Mouse (Mus musculus): ENCODE measurements around the gene Pik3r1. TPM values are rescaled to one million over a fixed set of nuclear protein-coding genes. Genes with fewer than 3 reads are reported as not detected.
A peak's percentile ranks its signal among the peaks of the same experiment; 100 is the strongest.

Gene Pik3r1
- total RNA-seq, 2 experiments from 2014 or later, result 102 to 142 TPM

DNA sequence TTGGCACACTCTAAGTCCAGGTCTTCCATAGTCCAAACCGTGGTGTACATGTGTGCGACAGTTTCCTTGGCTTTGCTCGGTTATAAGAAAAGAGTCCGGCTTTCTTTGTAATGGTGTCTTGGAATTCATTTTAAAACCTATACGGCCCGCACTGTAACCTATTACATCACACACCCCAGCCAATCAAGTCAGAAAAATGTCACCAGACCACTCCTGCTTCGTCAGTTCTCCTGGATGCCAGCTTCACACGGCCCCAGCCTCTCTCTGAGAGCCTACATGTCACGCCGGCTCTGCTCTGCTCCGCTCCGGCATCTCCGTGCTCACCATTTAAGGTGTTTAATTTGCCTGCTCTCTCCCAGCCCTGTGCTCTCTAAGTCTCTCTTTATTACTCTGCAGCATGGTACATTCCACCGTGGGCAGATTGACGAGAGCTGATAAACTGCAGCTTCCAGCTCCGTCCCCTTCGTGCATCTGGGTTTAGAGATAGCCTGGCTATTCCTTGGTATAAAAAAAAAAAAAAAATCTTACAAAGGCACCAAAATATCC lies 75.7 kb downstream of the Pik3r1 start:
- intact Hi-C loops (cut with DNase I), result no loop called here
- DNase-seq, result peak in 1 of 2 experiments; percentile 14

DNA sequence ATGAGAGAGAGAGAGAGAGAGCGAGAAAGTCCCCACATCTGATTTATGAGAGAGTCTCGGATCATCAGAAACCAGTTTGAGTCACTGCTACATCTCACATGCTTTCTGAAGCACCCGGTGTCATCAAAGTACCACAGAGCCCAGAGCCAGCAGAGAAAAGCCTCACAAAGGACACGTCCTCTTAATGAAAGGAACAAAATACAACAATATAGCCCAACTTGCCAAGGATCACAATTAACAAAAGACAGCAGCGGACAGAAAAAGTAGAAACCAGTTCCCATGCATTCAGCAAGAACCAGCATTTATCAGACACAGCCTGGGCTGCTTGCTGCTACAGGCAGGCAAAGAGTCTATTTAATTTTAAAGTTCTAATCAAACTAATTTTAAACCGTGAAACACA lies 76.3 kb downstream of the Pik3r1 start:
- intact Hi-C loops (cut with DNase I), result no loop called here
- DNase-seq, result no peak

DNA sequence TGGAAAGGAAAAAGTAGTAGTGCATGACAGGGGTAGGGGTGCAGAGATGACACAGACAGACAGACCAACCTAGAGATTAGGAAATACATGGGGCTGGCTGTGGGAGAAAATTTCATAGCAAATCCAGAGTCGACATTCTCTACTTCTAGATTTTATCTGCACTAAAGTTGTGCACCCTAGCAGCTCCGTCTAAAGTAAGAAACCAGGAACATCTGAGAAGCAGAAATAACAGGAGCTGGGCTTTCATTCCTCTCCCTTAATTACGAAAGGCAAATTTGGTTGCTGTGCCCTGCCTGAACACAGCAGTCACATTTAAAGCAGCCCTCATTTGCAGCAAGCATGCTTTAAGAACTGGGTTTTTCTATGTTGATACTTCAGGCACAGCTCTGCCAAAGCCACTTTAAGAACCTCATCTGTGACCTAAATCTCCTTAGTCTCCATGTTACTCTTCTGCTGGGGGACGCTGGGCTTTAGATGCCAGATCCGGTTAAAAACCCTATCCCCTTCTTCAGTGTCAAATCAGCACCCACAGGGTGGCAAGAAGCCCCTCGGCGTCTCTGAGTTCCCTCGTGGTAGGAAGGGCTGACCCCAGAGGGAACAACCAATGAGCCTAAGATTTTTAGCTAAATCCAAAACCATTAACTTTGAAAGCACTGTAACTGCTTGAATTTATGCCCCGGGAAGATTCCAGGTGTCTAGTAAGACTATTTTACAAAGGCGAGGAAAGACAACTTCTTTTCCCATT lies 76.9 kb downstream of the Pik3r1 start:
- intact Hi-C loops (cut with DNase I), result no loop called here
- DNase-seq, result peak in 1 of 2 experiments; percentile 6

DNA sequence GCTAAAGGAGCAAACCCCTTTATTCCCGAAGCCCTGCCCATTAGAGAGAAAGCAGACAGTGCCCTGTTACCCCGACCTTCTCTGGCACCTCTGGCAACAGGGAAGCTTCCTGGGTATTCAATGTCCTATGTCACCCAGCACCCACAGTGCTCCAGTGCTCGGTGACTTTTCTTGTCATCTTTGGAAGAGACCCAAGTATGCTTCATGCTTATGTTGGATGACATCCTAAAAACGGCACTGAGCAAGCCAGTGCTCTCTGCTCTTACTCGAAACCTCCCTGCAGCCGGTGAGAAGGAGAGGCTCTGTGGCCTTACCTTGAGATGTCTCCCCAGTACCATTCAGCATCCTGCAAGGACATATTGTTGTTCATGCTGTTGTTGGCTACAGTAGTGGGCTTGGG lies 77.8 kb downstream of the Pik3r1 start:
- DNase-seq, result peak; percentile 20 to 26
- intact Hi-C loops (cut with DNase I), result no loop called here

DNA sequence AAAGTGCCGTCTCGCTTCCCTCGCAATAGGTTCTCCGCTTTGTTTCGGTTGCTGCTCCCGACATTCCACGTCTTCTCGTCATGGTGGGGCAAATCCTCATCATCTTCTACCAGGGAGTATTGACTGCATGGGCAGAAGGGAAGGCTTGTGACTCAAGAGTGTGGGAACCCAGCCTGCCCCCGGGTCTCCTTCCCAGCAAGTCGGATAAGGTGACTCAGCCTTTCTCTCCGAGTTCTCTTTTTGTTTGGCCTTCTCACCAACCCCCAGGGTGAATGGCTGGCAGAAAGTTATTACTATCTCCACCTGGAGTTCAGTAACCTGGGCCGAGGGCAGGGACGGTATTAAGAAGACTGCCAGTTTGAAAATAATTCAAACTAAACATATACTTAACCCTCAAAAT lies 81.8 kb downstream of the Pik3r1 start:
- no peak for DNase-seq
- intact Hi-C loops (cut with DNase I), result no loop called here

DNA sequence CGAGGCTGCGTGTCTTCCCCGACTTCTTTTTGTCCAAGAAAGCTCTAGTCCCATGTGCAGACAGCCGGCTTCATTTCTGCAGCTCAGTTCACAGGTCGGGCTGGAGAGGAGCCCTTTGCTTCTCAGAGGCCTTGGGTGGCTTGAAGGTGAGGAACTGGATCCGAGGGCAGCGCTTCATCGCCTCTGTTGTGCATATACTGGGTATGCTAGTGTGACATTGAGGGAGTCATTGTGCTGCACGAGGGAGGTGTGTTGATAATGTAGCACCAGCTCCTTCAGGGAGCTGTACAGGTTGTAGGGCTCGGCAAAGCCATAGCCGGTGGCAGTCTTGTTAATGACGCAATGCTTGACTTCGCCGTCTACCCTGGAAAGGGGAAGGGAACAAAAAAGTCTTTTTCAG lies 83.3 kb downstream of the Pik3r1 start:
- intact Hi-C loops (cut with DNase I), result no loop called here
- no peak for DNase-seq

DNA sequence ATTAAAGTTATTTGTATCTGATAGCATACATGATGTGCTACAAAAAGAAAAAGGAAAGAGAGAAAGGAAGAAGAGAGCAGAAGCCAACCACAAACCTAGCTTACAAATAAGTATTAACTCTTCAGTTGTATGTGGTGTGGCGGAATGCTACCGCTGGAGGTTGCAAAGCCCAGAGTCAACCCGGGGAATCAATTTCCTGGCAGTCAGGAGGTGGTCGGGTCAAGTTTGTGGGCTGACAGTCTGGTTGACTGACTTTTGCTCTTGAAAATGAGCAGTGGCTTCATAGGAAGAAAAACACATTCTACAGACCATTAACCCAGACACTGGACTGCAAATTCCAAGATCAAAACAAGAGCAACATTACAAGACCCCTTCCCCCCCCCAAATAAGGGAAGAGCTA lies 85.6 kb downstream of the Pik3r1 start:
- DNase-seq, result no peak
- intact Hi-C loops (cut with DNase I), result no loop called here

DNA sequence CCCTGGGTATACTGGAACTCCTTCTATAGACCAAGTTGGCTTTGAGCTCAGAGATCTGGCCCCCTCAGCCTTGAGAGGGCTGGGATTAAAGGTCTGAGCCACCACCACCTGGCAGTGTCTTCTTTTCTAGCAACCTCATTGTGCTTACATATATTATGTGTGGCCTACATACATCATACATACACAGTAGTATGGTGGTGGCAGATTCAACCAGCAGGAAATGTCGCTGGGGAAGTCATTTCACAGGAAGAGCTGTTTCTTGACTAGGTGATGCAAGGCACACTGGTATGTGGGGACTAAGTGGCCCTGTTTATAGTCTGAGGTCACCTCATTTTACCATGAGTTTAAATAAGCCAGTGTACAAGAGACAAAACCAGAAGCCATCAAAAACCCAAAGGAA lies 87.9 kb downstream of the Pik3r1 start:
- intact Hi-C loops (cut with DNase I), result no loop called here
- no peak for DNase-seq

DNA sequence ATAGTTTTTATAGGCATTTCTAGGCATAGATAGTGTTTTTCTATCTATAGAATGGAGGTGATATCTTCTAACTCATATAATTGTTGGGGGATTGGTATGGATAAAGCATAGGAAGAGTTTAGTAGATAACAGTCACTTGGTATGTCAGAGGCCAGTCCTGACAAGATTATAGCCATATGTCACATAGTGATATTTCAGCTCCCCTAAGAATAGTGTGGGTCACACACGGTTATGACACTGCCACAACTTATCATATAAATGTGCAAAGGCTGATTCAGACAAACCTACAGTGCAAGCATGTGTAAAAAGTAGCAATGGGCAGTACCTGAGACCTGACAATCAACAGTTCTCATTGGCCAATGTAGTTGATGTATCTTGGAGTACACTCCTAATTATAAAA lies 89.0 kb downstream of the Pik3r1 start:
- no peak for DNase-seq
- intact Hi-C loops (cut with DNase I), result no loop called here

DNA sequence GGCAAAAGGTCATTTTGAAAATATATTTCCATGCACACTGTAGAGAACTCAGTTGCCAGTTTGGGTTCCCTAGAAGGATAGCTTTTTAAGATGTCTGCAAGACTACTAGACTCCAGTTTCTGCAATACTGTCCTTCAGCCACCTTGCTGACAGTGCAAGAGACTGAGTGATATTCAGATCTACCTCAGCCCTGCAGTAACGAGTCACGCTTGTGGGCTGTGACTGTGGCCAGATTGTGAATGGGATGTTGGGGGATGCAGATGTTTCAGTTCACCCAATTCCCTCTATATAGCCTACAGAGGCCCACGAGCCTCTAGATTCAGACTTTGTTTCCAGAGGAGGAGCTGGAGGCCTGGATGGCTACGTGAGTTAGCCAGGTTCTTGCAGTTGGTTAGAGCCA lies 90.0 kb downstream of the Pik3r1 start:
- no peak for DNase-seq
- intact Hi-C loops (cut with DNase I), result no loop called here

DNA sequence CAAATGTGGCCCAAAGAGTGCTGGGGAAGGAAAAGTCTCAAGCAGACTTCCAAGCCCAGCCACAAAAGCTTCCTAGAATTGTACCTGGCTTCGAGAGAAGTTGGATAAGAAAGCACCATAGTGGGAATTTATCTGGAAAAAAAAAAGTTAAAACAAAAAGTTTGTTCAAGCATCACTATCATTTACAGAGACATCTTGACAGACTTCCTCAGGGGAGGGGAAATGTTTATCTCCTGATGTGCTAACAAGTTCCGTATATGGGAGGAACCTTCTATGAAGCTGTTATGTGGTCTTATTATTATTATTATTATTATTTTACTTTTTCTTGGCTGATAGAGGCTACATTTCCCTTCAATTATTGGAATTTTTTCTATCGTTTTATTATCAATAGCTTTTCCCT lies 94.1 kb downstream of the Pik3r1 start:
- intact Hi-C loops (cut with DNase I), result no loop called here
- DNase-seq, result no peak

DNA sequence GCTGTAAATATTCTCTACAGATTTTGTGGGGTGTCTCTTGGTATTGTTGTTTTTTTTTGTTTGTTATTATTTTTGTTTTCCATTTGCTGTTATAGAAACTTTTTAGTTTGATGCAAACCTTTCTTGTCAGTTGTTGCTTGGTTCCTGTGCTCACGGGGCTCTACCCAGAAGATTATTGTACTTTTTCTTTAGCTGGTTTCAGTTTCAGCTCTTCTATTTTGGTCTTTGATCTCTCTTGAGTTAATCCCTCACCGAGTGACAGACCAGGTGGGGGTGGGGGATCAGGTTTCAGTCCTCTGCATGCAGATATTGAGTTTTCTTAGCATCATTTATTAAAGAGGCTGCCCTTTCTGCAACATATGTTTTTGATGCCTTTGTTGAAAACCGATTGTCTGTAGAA lies 99.2 kb downstream of the Pik3r1 start:
- intact Hi-C loops (cut with DNase I), result no loop called here
- DNase-seq, result no peak

DNA sequence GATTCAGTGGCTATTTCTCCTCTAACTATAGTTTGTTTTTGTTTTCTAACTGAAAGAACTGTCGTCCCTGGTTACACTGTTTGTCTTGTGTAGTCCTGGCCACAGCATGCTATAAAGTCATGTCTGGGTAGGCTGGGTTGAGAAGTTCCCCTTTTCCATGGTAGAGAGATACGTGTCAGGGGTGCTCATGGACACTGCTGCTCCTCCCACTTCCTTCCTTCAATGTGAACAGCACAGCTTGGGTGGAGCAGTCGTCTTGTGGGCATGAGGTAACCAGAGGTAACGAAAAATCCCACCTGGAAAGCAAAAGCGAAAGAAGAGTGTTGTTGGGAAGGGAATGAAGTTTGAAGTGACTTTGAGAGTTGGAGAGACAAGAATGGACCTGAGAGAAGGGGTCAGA lies 104.0 kb downstream of the Pik3r1 start:
- intact Hi-C loops (cut with DNase I), result no loop called here
- no peak for DNase-seq

DNA sequence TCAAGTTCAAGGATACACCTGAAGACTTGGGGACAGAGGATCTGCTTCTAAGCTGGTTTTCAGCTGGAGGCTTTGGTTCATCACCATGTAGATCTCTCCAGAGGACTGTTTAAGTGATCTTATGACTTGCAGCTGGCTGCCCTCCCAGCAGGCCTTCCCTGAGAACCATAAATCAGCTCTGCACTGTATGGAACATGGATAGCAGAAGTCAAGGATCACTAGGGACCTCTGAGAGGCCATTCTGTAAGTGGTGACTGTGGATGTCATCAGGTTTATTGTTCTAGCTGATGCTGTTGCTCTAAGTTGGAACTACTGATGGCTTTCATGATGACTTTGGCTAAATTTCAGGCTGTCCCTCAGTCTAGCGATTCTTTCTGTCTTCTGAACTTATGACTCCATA lies 105.1 kb downstream of the Pik3r1 start:
- intact Hi-C loops (cut with DNase I), result no loop called here
- DNase-seq, result no peak

DNA sequence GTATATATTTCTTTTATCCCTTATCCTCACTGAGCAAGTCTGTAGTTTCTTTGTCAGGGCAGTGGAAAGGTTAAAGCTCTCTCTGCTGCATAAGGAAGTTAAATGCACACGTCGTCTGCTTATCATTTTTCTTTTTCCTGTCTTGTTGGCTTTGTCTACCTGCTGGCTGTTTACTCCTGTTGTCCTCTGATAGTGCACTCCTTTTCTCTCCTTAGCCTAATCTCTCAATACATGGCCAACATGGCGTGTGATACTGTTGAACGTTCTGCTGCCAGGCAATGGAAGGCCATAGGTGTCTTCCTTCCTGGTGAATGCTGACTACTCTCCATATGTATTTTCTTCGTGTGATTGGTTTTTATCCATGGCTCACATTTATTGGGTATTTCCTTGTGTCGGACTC lies 106.5 kb downstream of the Pik3r1 start:
- intact Hi-C loops (cut with DNase I), result no loop called here
- DNase-seq, result no peak

DNA sequence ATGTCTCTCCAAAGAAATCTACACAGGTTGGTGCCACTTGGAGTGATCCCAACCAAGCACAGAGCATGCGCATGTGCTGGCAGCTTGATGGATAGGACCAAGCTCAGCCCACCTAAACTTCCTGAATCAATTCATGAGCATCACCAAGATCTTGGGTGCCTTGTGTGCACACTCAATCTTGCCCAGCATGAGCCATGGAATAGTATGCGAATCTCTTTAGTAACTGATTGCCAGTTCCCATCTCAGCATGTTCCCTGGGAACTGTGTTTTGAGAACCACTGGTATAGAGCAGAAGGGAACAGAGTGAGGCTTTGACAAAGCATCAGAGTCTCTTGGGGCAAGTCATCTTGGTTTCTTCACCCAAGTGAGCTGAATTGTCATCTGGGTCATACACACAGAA lies 107.8 kb downstream of the Pik3r1 start:
- no peak for DNase-seq
- intact Hi-C loops (cut with DNase I), result no loop called here

DNA sequence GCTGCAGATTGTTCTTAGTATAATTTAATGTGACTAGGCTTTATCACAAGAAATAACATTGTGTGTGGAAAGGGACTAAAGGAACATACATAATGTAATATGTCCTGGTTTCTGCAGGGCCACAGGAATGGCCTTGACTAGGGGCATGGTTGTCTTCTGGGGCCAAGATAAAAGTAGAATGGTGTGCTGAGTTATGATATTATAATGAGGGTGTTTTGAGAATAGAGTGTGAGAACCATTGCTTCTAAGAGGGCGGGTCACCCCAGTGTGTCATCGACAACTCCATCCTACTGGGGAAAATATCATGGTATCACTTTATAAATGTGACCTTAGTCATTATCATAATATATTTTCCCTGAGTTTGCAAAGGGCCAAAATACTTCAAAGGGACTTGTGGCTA lies 115.9 kb downstream of the Pik3r1 start:
- no peak for DNase-seq
- intact Hi-C loops (cut with DNase I), result no loop called here

DNA sequence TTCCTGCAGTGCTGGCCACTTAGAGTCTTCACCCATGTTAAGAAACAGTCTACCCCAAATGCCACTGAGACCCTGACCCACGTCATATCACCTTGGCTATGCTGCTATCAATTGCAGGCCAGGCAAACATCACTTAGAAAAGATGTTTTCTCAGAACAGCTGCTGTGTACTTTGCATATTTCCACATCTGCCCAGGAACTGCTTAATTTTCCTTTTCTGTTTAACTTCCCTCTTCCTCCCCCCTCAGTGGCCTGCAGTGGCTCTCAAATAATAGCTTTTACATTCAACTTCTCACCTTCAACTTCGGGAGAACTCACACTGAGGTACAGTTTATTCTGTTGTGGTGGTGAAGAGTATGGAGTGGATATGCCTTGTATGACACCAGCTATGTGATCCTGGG lies 126.4 kb downstream of the Pik3r1 start:
- no peak for DNase-seq
- intact Hi-C loops (cut with DNase I), result no loop called here

DNA sequence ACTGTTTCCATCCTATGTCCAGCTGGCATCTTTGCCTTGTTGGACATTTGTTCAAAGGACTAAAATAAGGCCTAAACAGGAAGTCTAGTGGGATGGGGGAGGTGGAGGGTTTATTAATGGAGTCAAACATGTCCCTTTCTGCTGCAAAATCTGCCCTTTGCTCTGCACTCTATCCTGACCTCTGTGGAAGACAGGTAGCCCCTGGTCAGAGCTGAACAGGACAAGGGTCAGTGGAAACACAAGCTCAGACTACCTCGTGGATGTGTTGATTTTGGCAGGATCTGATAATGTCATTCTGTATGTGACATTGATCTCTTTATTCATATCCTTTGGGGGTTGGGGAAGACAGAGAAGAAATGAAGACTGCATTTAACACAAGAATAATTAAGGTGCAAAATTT lies 132.2 kb downstream of the Pik3r1 start:
- no peak for DNase-seq
- intact Hi-C loops (cut with DNase I), result no loop called here

DNA sequence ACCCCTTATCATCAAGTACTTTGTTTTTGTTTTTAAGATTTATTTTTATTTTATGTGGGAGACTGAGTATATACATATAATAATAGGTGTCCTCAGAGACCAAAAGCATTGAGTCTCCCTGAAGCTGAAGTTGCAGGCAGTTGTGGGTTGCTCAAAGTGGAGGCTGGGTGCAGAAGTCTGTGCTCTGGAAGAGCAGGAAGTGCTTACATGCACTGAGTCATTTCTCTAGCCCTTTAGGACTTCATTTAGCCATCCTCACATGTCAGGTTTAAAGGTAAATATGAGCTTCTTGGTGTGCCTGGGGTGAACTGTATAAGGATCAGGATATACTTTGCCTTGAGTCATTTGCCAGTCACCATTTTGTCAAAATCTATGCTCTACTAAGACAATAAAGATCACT lies 133.6 kb downstream of the Pik3r1 start:
- intact Hi-C loops (cut with DNase I), result no loop called here
- no peak for DNase-seq

DNA sequence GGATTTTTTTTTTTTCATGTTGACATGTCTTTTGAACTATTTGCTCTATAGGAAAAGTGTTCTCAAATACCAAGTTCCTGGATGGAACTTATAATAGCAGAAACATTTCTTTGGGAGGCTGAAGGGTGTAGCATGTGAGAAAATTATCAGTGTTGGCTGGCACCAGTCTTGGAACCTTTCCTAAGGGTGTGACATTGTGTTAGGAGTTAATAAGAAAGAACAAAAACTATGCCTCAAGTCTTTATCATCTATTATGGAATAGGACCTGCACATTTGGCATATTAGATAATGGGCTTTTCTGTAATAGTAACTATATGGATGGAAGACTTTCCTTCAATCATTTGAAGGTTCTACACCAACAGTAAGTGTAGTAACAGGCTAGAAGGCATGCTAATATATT lies 134.4 kb downstream of the Pik3r1 start:
- no peak for DNase-seq
- intact Hi-C loops (cut with DNase I), result no loop called here

DNA sequence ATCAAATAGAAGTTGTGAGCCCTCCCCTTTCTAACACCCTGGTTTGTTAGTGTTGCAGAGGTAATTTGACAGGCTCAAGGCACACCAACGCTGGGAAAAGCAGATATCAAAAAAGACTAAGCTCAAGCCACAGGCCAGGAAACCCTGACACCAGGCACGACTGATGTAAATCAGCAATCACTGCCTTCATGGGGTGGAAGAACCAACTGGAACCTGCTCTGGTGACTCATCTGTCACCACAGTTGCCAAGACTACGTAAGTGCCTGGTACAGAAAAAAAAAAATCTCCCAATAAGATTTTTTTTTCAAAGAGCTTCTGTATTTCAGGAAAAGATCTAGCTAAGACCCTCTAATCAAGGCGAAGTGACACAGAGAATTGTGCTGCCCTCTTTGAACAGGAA lies 135.2 kb downstream of the Pik3r1 start:
- intact Hi-C loops (cut with DNase I), result no loop called here

DNA sequence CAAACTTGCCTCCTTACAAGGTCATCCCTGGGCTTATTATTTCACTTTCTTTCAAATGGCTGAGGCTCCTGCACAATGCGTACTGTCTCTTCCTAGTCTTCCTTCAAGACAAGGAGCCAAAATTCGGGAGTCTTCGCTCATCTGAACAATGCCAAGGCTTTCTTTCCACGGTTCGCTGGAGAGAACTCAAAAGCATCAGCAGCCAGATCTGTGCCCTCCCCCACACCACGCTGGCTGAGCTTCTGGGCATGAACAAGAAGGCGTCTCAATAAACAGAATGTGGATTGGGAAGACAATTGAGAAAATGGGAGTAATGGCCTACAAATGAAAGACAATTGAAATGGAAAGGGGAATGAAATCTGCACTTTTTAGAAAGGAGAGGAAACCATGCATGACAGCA lies 136.5 kb downstream of the Pik3r1 start:
- intact Hi-C loops (cut with DNase I), result no loop called here
- DNase-seq, result no peak

More for the DNA sequence above, 135.2 kb downstream of the Pik3r1 start:
- DNase-seq, result no peak

Data from heart, postnatal 36 days (tissue).